Mouse (Mus musculus) intestine, embryonic 15.5 days (tissue): ENCODE data around the gene Dlg2. TPM values are rescaled to one million over a fixed set of nuclear protein-coding genes. Genes with fewer than 3 reads are reported as not detected.

Source experiments
- polyA plus RNA-seq: library from polyadenylated mRNA; unstranded; fragments of >200 nt; fragmentation: Nextera tagmentation; extraction: Ambion mirVana; gene quantifications from 2 replicates; pipeline ENCODE4 v1.2.1, GENCODE M21; 2015

The Dlg2 gene
- polyA plus RNA-seq, 1 experiment from 2014 or later: 4.8 TPM

Other genes starting within 250 kb of the Dlg2 start
- gene Ccdc83, start 210.9 kb upstream of the Dlg2 start, polyA plus RNA-seq: not detected in 2 replicates
- 9.4 and 9.9 TPM in 2 replicates for gene Sytl2, start 174.4 kb upstream of the Dlg2 start, polyA plus RNA-seq
- gene Ccdc89, start 50.1 kb upstream of the Dlg2 start, polyA plus RNA-seq: 0.48 and 0.85 TPM in 2 replicates
- gene Crebzf, start 33.9 kb upstream of the Dlg2 start, polyA plus RNA-seq: 26.2 and 35.0 TPM in 2 replicates
- gene Tmem126a, start 19.4 kb upstream of the Dlg2 start, polyA plus RNA-seq: 137 and 140 TPM in 2 replicates
- gene Tmem126b, start 671 bp upstream of the Dlg2 start, polyA plus RNA-seq: 34.5 and 34.6 TPM in 2 replicates